Mouse (Mus musculus) forebrain, embryonic 13.5 days (tissue): ENCODE measurements around the gene Jak1. TPM values are rescaled to one million over a fixed set of nuclear protein-coding genes. Genes with fewer than 3 reads are reported as not detected.

Experiments
- ATAC-seq: fragments of 200-750 bp; cut with Nextera tagmentation; 2 replicates; pipeline ENCODE4 v1.8.0; 2017
- H3K27ac ChIP-seq: fragments of 300-500 bp; sonication (generic); 2 replicates; pipeline ENCODE4 v1.5.1; 2015; ENCODE audit warnings: inconsistent platforms, mild to moderate bottlenecking, moderate library complexity
- H3K27me3 ChIP-seq: fragments of 300-500 bp; sonication (generic); 2 replicates; pipeline ENCODE4 v1.6.1; 2015; ENCODE audit warnings: mild to moderate bottlenecking, inconsistent platforms
- H3K36me3 ChIP-seq: fragments of 300-500 bp; sonication (generic); 2 replicates; pipeline ENCODE4 v1.6.1; 2015; ENCODE audit warnings: mild to moderate bottlenecking, inconsistent platforms; ENCODE audit not compliant: poor library complexity, severe bottlenecking
- H3K4me1 ChIP-seq: fragments of 300-500 bp; sonication (generic); 2 replicates; pipeline ENCODE4 v1.6.1; 2015; ENCODE audit warnings: inconsistent platforms
- H3K4me2 ChIP-seq: fragments of 300-500 bp; sonication (generic); 2 replicates; pipeline ENCODE4 v1.6.1; 2015; ENCODE audit warnings: inconsistent platforms, mild to moderate bottlenecking, moderate library complexity
- H3K4me3 ChIP-seq: fragments of 300-500 bp; sonication (generic); 2 replicates; pipeline ENCODE4 v1.5.1; 2015; ENCODE audit warnings: mild to moderate bottlenecking, inconsistent platforms
- H3K9ac ChIP-seq: fragments of 300-500 bp; sonication (generic); 2 replicates; pipeline ENCODE4 v1.6.1; 2015; ENCODE audit warnings: mild to moderate bottlenecking, inconsistent platforms
- H3K9me3 ChIP-seq: fragments of 300-500 bp; sonication (generic); replicated peaks from 2 replicates; pipeline ENCODE4 v1.6.1; 2016; ENCODE audit warnings: inconsistent platforms
- WGBS: fragments of 180-500 bp; shearing (Covaris S2); methylation state at CpG from one replicate; pipeline ENCODE4 v1.1.7; 2015; 5-methylcytosine and 5-hydroxymethylcytosine counted together
- polyA plus RNA-seq: library from polyadenylated mRNA; unstranded; fragments of >200 nt; fragmentation: Nextera tagmentation; extraction: Ambion mirVana; gene quantifications from 2 replicates; pipeline ENCODE4 v1.2.1, GENCODE M21; 2015

The Jak1 gene
- polyA plus RNA-seq, 1 experiment from 2014 or later: 33.5 TPM

GRCm38 (mm10) chr4:101197421-101198170, 67.5 kb downstream of the Jak1 start:
- Histone ChIP-seq H3K4me1 (peaks cover 10% of the 10 kb centered on the region), H3K4me2 (no peak overlapping the region), H3K4me3 (no peak overlapping the region), H3K9ac (no peak overlapping the region), H3K27me3 (no peaks in the 10 kb centered on the region), H3K36me3 (no peaks in the 10 kb centered on the region), H3K27ac (no peak overlapping the region), H3K9me3 (no peaks in the 10 kb centered on the region)
- 69% methylated on average over 9 of the region's 9 CpGs for whole genome bisulfite sequencing
- no peak for ATAC-seq

GRCm38 (mm10) chr4:101196407-101196806, 68.7 kb downstream of the Jak1 start:
- WGBS: 92% methylated on average over 2 of the region's 2 CpGs

DNA sequence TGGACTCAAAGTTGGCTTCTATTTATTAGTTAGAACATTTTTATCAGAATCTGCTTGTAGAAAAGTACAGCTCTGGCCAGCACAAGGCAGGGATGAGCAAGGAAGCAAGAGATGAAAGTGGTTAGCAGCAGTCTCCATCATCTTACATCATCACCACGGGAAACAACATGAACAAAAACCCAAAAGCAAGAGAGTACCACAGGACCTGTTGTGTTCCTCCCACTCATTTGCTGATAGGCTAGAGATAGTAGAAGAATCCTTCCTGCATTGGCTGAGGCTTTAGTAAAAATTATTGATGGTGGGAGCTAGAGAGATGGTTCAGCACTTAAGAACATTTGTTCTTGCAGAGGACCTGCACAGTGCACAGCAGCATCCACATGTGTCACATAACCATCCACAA, 70.9 kb downstream of the Jak1 start:
- Histone ChIP-seq H3K27ac (no peak overlapping the region), H3K4me3 (no peak overlapping the region), H3K36me3 (no peaks in the 10 kb centered on the region; the same call in 1 of the 2 replicates), H3K4me2 (no peak overlapping the region), H3K9me3 (no peaks in the 10 kb centered on the region), H3K9ac (no peak overlapping the region), H3K4me1 (peaks cover 10% of the 10 kb centered on the region), H3K27me3 (no peaks in the 10 kb centered on the region)
- WGBS: 83% methylated on average over 1 of the region's 1 CpGs
- ATAC-seq: no peak

More at GRCm38 (mm10) chr4:101196407-101196806, 68.7 kb downstream of the Jak1 start:
- no peaks in the 10 kb centered on the region; the same call in 1 of the 2 replicates for H3K36me3 ChIP-seq
- H3K9ac ChIP-seq: no peak overlapping the region
- H3K9me3 ChIP-seq: no peaks in the 10 kb centered on the region
- no peak overlapping the region for H3K4me2 ChIP-seq
- H3K27ac ChIP-seq: no peak overlapping the region
- H3K4me3 ChIP-seq: no peak overlapping the region
- H3K4me1 ChIP-seq: peaks cover 10% of the 10 kb centered on the region
- H3K27me3 ChIP-seq: no peaks in the 10 kb centered on the region
- ATAC-seq: no peak

DNA sequence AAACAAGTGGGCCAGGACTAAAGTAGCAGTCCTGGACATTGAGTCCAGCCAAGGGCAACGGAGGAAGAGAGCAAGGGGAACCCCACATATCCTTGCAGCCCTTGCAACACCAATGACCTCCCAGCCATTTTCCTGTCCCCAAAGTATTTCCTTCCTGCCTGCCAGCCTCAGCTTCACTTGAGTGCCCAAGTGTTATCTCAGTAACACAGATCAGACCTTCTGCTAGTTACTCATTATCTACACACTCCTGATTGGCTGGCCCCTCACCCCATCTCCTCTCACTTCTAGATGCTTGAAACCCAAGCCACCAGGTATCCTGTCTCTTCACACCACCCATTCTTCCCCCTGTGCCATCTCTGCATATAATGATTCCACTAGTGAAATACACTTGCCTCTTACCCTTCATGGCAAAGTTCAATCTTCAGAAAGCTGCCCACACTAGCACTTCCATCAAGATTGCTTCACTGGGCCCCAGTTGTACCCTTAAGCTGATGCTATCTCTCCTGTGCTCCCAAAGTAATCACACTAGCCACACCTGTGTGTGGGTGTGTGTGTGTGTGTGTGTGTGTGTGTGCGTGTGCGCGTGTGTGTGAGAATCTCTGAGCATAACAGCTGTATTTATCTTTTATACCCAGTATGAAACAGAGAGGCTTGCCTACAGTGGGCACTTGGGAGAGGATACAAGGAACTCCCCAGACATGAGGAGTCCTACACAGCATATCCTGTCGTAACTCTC, 72.7 kb downstream of the Jak1 start:
- Histone ChIP-seq H3K27me3 (no peaks in the 10 kb centered on the region), H3K4me2 (no peak overlapping the region), H3K4me1 (no peaks in the 10 kb centered on the region), H3K4me3 (no peak overlapping the region), H3K27ac (no peak overlapping the region), H3K36me3 (no peaks in the 10 kb centered on the region; the same call in 1 of the 2 replicates), H3K9ac (no peak overlapping the region), H3K9me3 (no peaks in the 10 kb centered on the region)
- no peak for ATAC-seq
- 91% methylated on average over 5 of the region's 5 CpGs for WGBS

DNA sequence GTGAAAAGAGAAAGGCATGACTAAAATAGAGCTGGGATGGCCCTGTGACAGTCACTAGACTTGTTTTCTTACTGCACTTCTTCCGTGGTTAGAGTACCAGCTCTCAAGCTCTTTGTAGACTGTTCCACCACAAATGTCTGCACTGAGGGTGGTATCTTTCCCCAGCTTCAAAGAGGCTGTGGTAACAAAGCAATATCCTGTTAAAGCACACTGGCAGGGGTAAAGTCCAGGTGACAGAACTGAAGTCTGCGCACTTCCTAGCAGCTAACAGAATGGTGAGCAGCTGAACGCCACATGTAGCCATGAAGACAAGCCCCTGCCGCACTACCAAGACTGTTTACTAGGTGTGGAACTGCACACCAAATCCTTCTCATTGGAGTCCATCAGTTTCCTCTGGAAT, 77.7 kb downstream of the Jak1 start:
- 84% methylated on average over 4 of the region's 4 CpGs for WGBS
- Histone ChIP-seq H3K4me1 (no peaks in the 10 kb centered on the region), H3K9me3 (no peaks in the 10 kb centered on the region), H3K27ac (no peak overlapping the region), H3K4me2 (no peak overlapping the region), H3K4me3 (no peak overlapping the region), H3K36me3 (peaks cover 5% of the 10 kb centered on the region), H3K9ac (no peak overlapping the region), H3K27me3 (no peaks in the 10 kb centered on the region)
- ATAC-seq: no peak

DNA sequence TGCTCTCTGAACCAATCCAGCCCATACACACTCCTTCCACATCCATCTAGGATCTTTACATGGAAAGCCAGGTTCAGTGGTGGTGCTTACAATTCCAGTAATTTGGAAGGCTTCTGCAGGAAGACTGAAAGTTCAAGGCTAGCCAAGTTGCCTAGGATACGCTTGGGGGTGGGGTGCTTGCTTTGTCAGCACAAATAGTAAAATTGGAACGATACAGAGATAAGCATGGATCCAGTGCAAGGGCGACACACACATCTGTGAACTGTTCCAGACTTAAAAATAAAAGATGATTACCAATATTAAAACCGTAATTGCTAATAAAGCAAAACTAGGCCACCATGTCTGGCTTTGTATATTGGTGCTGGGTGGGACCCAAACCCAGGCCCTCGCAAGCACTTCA, 78.5 kb downstream of the Jak1 start:
- no peak overlapping the region for H3K9ac ChIP-seq
- no peak overlapping the region for H3K4me2 ChIP-seq
- no peaks in the 10 kb centered on the region for H3K9me3 ChIP-seq
- no peaks in the 10 kb centered on the region for H3K27me3 ChIP-seq
- H3K4me1 ChIP-seq: no peaks in the 10 kb centered on the region
- peaks cover 5% of the 10 kb centered on the region for H3K36me3 ChIP-seq
- 87% methylated on average over 5 of the region's 5 CpGs for WGBS
- no peak for ATAC-seq
- H3K4me3 ChIP-seq: no peak overlapping the region
- no peak overlapping the region for H3K27ac ChIP-seq

GRCm38 (mm10) chr4:101185216-101185615, 79.9 kb downstream of the Jak1 start:
- no peaks in the 10 kb centered on the region for H3K9me3 ChIP-seq
- no peaks in the 10 kb centered on the region for H3K27me3 ChIP-seq
- no peak for ATAC-seq
- WGBS: 77% methylated on average over 3 of the region's 3 CpGs
- H3K27ac ChIP-seq: no peak overlapping the region
- no peak overlapping the region for H3K4me3 ChIP-seq
- H3K4me1 ChIP-seq: no peaks in the 10 kb centered on the region
- peaks cover 5% of the 10 kb centered on the region for H3K36me3 ChIP-seq
- no peak overlapping the region for H3K4me2 ChIP-seq
- H3K9ac ChIP-seq: no peak overlapping the region

- 73% methylated on average over 9 of the region's 9 CpGs for WGBS
- no peaks in the 10 kb centered on the region for H3K4me1 ChIP-seq
Observed at GRCm38 (mm10) chr4:101182603-101183011, 82.5 kb downstream of the Jak1 start.

GRCm38 (mm10) chr4:101180681-101181080, 84.4 kb downstream of the Jak1 start:
- 44% methylated on average over 5 of the region's 5 CpGs for WGBS
- no peak overlapping the region for H3K9ac ChIP-seq

More at GRCm38 (mm10) chr4:101182603-101183011, 82.5 kb downstream of the Jak1 start:
- no peak overlapping the region for H3K9ac ChIP-seq
- H3K36me3 ChIP-seq: peaks cover 5% of the 10 kb centered on the region
- ATAC-seq: no peak
- no peaks in the 10 kb centered on the region for H3K27me3 ChIP-seq
- no peak overlapping the region for H3K27ac ChIP-seq
- H3K9me3 ChIP-seq: no peaks in the 10 kb centered on the region
- H3K4me3 ChIP-seq: no peak overlapping the region
- no peak overlapping the region for H3K4me2 ChIP-seq

GRCm38 (mm10) chr4:101179836-101180235, 85.2 kb downstream of the Jak1 start:
- Histone ChIP-seq H3K27ac (no peak overlapping the region), H3K9ac (no peak overlapping the region), H3K4me1 (no peaks in the 10 kb centered on the region), H3K27me3 (no peaks in the 10 kb centered on the region), H3K36me3 (peaks cover 9% of the 10 kb centered on the region), H3K4me2 (no peak overlapping the region), H3K4me3 (no peak overlapping the region), H3K9me3 (no peaks in the 10 kb centered on the region)
- ATAC-seq: no peak
- 79% methylated on average over 6 of the region's 6 CpGs for WGBS

More at GRCm38 (mm10) chr4:101180681-101181080, 84.4 kb downstream of the Jak1 start:
- Histone ChIP-seq H3K36me3 (peaks cover 5% of the 10 kb centered on the region), H3K27ac (no peak overlapping the region), H3K9me3 (no peaks in the 10 kb centered on the region), H3K4me2 (no peak overlapping the region), H3K27me3 (no peaks in the 10 kb centered on the region), H3K4me3 (no peak overlapping the region), H3K4me1 (no peaks in the 10 kb centered on the region)
- no peak for ATAC-seq

DNA sequence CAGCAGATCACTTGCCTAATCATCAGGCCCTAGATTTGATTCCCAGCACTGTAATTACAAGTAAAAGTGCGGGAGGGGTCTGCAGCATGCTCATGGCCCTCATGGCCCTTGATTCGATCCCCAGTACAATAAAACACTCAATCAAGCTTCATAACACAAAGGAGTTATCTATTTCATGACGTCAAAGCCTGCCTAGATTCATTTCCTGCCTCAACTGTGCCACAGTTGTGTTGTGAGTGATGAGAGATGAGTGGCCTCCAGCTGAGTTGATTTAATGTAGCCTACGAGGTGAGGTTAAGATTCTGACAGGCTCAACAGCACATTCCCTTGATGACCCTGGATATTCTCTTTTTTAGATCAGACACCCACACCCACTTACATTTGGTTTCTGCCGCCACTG, 86.0 kb downstream of the Jak1 start:
- Histone ChIP-seq H3K27me3 (no peaks in the 10 kb centered on the region), H3K9ac (no peak overlapping the region), H3K9me3 (no peaks in the 10 kb centered on the region), H3K4me1 (no peaks in the 10 kb centered on the region), H3K36me3 (peaks cover 14% of the 10 kb centered on the region), H3K4me3 (no peak overlapping the region), H3K4me2 (no peak overlapping the region), H3K27ac (no peak overlapping the region)
- WGBS: 71% methylated on average over 5 of the region's 5 CpGs
- ATAC-seq: no peak

- Histone ChIP-seq H3K36me3 (peaks cover 14% of the 10 kb centered on the region; the same call in 1 of the 2 replicates), H3K4me1 (no peaks in the 10 kb centered on the region), H3K4me2 (no peak overlapping the region), H3K9ac (no peak overlapping the region), H3K4me3 (no peak overlapping the region), H3K27me3 (no peaks in the 10 kb centered on the region), H3K9me3 (no peaks in the 10 kb centered on the region), H3K27ac (no peak overlapping the region)
- no peak for ATAC-seq
- 94% methylated on average over 3 of the region's 3 CpGs for WGBS
Observed at GRCm38 (mm10) chr4:101177796-101178195, 87.3 kb downstream of the Jak1 start.
